Mouse (Mus musculus) lung, embryonic 16.5 days (tissue): ENCODE measurements around the gene Cyp4f13. TPM values are rescaled to one million over a fixed set of nuclear protein-coding genes. Genes with fewer than 3 reads are reported as not detected.

Experiments used
- ATAC-seq: fragments of 200-750 bp; cut with Nextera tagmentation; 2 replicates; pipeline ENCODE4 v1.8.0; 2017; ENCODE audit warnings: low read depth, mild to moderate bottlenecking, moderate library complexity
- H3K27ac ChIP-seq: fragments of 300-500 bp; sonication (generic); 2 replicates; pipeline ENCODE4 v1.5.1; 2014; ENCODE audit warnings: mild to moderate bottlenecking, control low read depth, low read length
- H3K27me3 ChIP-seq: fragments of 300-500 bp; sonication (generic); 2 replicates; pipeline ENCODE4 v1.6.1; 2014; ENCODE audit warnings: low read depth, low read length, mixed read lengths; ENCODE audit not compliant: control insufficient read depth, insufficient read depth
- H3K36me3 ChIP-seq: fragments of 300-500 bp; sonication (generic); 2 replicates; pipeline ENCODE4 v1.6.1; 2014; ENCODE audit warnings: low read length; ENCODE audit not compliant: control insufficient read depth, insufficient read depth
- H3K4me1 ChIP-seq: fragments of 300-500 bp; sonication (generic); replicated peaks from 2 replicates; pipeline ENCODE4 v1.6.1; 2014; ENCODE audit warnings: low read length, mixed read lengths; ENCODE audit not compliant: control insufficient read depth, insufficient read depth
- H3K4me2 ChIP-seq: fragments of 300-500 bp; sonication (generic); 2 replicates; pipeline ENCODE4 v1.6.1; 2014; ENCODE audit warnings: low read depth, low read length, control low read depth
- H3K4me3 ChIP-seq: fragments of 300-500 bp; sonication (generic); 2 replicates; pipeline ENCODE4 v1.5.1; 2014; ENCODE audit warnings: mild to moderate bottlenecking, low read length, control low read depth
- H3K9ac ChIP-seq: fragments of 300-500 bp; sonication (generic); 2 replicates; pipeline ENCODE4 v1.6.1; 2014; ENCODE audit warnings: low read length, control low read depth
- H3K9me3 ChIP-seq: fragments of 300-500 bp; sonication (generic); 2 replicates; pipeline ENCODE4 v1.6.1; 2016; ENCODE audit warnings: low read length; ENCODE audit not compliant: control insufficient read depth
- WGBS: fragments of 180-500 bp; shearing (Covaris S2); extraction: QIAGEN DNeasy Blood & Tissue Kit; methylation state at CpG from one replicate; pipeline ENCODE4 v1.1.7; 2014; 5-methylcytosine and 5-hydroxymethylcytosine counted together
- polyA plus RNA-seq: library from polyadenylated mRNA; unstranded; fragments of >200 nt; fragmentation: Nextera tagmentation; extraction: Ambion mirVana; gene quantifications from 2 replicates; pipeline ENCODE4 v1.2.1, GENCODE M21; 2015

The Cyp4f13 gene
- polyA plus RNA-seq, 1 experiment from 2014 or later = 11.6 TPM

GRCm38 (mm10) chr17:32951006-32951405 lies 3.8 kb upstream of the Cyp4f13 start:
- WGBS = 75% methylated on average over 11 of the region's 11 CpGs
- H3K4me3 ChIP-seq = no peak overlapping the region
- H3K27ac ChIP-seq = no peak overlapping the region

GRCm38 (mm10) chr17:32950136-32950535 lies 2.9 kb upstream of the Cyp4f13 start:
- peaks cover 13% of the 10 kb centered on the region for H3K4me1 ChIP-seq
- H3K27me3 ChIP-seq = no peaks in the 10 kb centered on the region
- no peak overlapping the region for H3K9ac ChIP-seq
- H3K27ac ChIP-seq = no peak overlapping the region
- no peak for ATAC-seq
- no peaks in the 10 kb centered on the region for H3K36me3 ChIP-seq
- no peak overlapping the region for H3K4me3 ChIP-seq
- H3K4me2 ChIP-seq = no peak overlapping the region
- H3K9me3 ChIP-seq = no peaks in the 10 kb centered on the region
- 72% methylated on average over 3 of the region's 3 CpGs for WGBS

More at GRCm38 (mm10) chr17:32951006-32951405, 3.8 kb upstream of the Cyp4f13 start:
- Histone ChIP-seq H3K36me3 (no peaks in the 10 kb centered on the region), H3K4me2 (no peak overlapping the region), H3K9me3 (no peaks in the 10 kb centered on the region), H3K9ac (no peak overlapping the region), H3K27me3 (no peaks in the 10 kb centered on the region), H3K4me1 (peaks cover 13% of the 10 kb centered on the region)
- no peak for ATAC-seq

DNA sequence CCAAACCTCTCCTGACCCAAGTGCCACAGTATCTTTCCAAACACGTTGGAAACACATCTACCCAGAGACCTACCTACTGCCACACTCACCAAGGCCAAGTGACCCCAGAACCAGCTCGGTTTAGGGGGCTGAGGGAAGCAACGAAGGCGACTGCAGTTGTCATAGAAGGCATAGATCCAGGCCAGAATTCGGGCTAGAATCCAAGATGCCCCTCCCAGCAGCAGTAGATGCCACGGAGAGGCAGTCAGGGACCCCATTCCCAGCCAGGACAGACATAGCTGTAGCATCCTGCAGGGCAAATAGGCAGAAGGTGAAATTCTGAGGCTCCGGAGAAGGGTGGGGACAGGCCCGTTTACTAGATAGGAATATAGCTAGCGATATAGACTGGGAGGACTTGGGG lies 486 bp downstream of the Cyp4f13 start:
- 48% methylated on average over 9 of the region's 9 CpGs for WGBS
- Histone ChIP-seq H3K4me3 (peak overlapping the region; percentile 70), H3K4me1 (peaks cover 13% of the 10 kb centered on the region), H3K4me2 (peak overlapping the region; percentile 86), H3K9me3 (no peaks in the 10 kb centered on the region), H3K27me3 (no peaks in the 10 kb centered on the region), H3K27ac (peak overlapping the region; percentile 73), H3K36me3 (no peaks in the 10 kb centered on the region), H3K9ac (peak overlapping the region; percentile 80)
- peak; percentile 19; the same call in 1 of the 2 replicates for ATAC-seq

- Histone ChIP-seq H3K4me2 (no peak overlapping the region), H3K9ac (no peak overlapping the region), H3K9me3 (no peaks in the 10 kb centered on the region), H3K27me3 (no peaks in the 10 kb centered on the region), H3K4me3 (no peak overlapping the region), H3K36me3 (no peaks in the 10 kb centered on the region), H3K4me1 (peaks cover 13% of the 10 kb centered on the region), H3K27ac (no peak overlapping the region)
- 62% methylated on average over 3 of the region's 3 CpGs for WGBS
- no peak for ATAC-seq
These were observed 2.7 kb downstream of the Cyp4f13 start for GRCm38 (mm10) chr17:32944402-32945035.

GRCm38 (mm10) chr17:32943661-32944060 lies 3.5 kb downstream of the Cyp4f13 start:
- 91% methylated on average over 3 of the region's 3 CpGs for WGBS
- no peak overlapping the region for H3K4me2 ChIP-seq
- H3K9me3 ChIP-seq = no peaks in the 10 kb centered on the region
- no peaks in the 10 kb centered on the region for H3K36me3 ChIP-seq
- H3K27ac ChIP-seq = no peak overlapping the region
- H3K9ac ChIP-seq = no peak overlapping the region
- H3K4me3 ChIP-seq = no peak overlapping the region
- no peak for ATAC-seq
- peaks cover 13% of the 10 kb centered on the region for H3K4me1 ChIP-seq
- H3K27me3 ChIP-seq = no peaks in the 10 kb centered on the region

- Histone ChIP-seq H3K9me3 (no peaks in the 10 kb centered on the region), H3K9ac (no peak overlapping the region), H3K27ac (no peak overlapping the region), H3K4me3 (no peak overlapping the region), H3K27me3 (no peaks in the 10 kb centered on the region), H3K4me2 (no peak overlapping the region), H3K36me3 (no peaks in the 10 kb centered on the region), H3K4me1 (no peaks in the 10 kb centered on the region)
- 75% methylated on average over 4 of the region's 4 CpGs for WGBS
- ATAC-seq = no peak
These were observed 7.4 kb downstream of the Cyp4f13 start for GRCm38 (mm10) chr17:32939831-32940230.

GRCm38 (mm10) chr17:32927803-32928202 lies 19.4 kb downstream of the Cyp4f13 start:
- Histone ChIP-seq H3K4me2 (no peak overlapping the region), H3K9ac (no peak overlapping the region), H3K36me3 (no peaks in the 10 kb centered on the region), H3K27me3 (no peaks in the 10 kb centered on the region), H3K9me3 (no peaks in the 10 kb centered on the region), H3K27ac (no peak overlapping the region), H3K4me3 (no peak overlapping the region), H3K4me1 (no peaks in the 10 kb centered on the region; the same call in 1 of the 2 replicates)
- ATAC-seq = no peak
- WGBS = 74% methylated on average over 5 of the region's 5 CpGs

GRCm38 (mm10) chr17:32924658-32925312 lies 22.4 kb downstream of the Cyp4f13 start:
- H3K27ac ChIP-seq = no peak overlapping the region
- peak overlapping the region; percentile 59 for H3K4me3 ChIP-seq
- peak; percentile 96 for ATAC-seq
- H3K36me3 ChIP-seq = no peaks in the 10 kb centered on the region
- H3K4me1 ChIP-seq = no peaks in the 10 kb centered on the region; the same call in 1 of the 2 replicates
- H3K9ac ChIP-seq = peak overlapping the region; percentile 76
- no peaks in the 10 kb centered on the region for H3K9me3 ChIP-seq
- H3K27me3 ChIP-seq = no peaks in the 10 kb centered on the region
- WGBS = 13% methylated on average over 32 of the region's 32 CpGs
- peak overlapping the region; percentile 81 for H3K4me2 ChIP-seq

DNA sequence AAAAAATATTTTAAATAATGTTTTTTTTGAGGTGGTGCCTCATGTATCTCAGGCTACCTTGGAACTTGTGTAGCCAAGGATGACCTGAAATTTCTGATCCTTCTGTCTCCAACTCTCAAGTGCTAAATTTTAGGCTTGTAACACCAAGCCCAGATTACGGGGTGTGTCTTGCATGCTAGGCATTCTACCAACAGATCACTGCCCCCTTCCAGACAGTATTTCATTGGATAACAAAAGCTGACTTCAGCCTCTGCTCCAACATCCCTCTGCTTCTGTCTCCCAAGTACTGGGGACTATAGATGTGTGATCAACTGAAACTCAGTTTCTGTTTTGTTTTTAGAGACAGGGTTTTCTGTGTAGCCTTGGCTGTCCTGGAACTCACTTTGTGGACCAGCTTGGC lies 23.5 kb downstream of the Cyp4f13 start:
- H3K9ac ChIP-seq = no peak overlapping the region
- no peak overlapping the region for H3K4me3 ChIP-seq
- ATAC-seq = no peak
- no peaks in the 10 kb centered on the region for H3K27me3 ChIP-seq
- no peak overlapping the region for H3K27ac ChIP-seq
- no peaks in the 10 kb centered on the region for H3K36me3 ChIP-seq
- H3K4me1 ChIP-seq = no peaks in the 10 kb centered on the region; the same call in 1 of the 2 replicates
- no peaks in the 10 kb centered on the region for H3K9me3 ChIP-seq
- 85% methylated on average over 1 of the region's 1 CpGs for WGBS
- no peak overlapping the region for H3K4me2 ChIP-seq
